Mouse (Mus musculus): ENCODE results near the gene Kcna10.
A peak's percentile ranks its signal among the peaks of the same experiment; 100 is the strongest.

The Kcna10 gene

DNA sequence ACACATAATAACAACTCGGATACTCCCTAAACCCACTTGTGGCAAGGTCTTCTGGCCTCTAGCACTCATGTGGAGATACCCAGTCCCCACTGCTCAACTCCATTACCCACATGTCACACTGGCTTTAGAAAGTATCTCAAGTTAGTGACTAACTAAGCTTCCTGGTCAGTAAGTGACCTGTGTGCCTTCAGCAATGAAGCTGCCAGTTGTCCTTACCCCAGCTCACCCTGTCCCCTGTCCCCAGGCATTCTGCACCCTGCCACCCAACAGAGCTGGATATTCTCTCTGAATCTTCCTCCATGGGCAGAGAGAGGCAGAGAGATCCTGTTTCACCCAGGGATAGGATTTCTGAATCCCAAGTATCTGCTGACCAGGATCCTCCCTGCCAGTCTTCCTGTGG, at the start of gene Kcna10:
Gene Kcna10 (plus strand): TSS at position 301 of the 400 bp plus-strand sequence.
- DNase-seq (ENCODE audit: low read depth): no peak

DNA sequence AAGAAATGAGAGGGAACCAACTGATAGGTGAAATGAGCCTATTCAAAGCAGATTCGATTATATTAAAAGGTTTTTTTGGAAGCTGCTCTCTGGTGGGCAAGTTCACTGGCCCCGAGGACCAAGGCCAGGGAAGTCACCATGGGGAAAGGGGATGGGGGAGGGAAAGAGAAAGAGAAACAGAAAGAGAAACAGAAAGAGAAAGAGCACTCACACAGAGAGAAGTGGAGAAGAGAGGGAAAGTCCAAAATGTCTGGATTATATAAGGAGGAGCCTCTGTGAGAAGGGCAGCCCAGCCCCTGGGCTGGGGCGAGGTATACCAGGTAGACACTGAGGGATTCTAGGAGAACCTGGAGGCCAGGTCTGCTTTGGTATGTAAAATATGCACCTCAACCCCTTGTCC, 48.4 kb upstream of the Kcna10 start:
- DNase-seq (ENCODE audit: low read depth): no peak

DNA sequence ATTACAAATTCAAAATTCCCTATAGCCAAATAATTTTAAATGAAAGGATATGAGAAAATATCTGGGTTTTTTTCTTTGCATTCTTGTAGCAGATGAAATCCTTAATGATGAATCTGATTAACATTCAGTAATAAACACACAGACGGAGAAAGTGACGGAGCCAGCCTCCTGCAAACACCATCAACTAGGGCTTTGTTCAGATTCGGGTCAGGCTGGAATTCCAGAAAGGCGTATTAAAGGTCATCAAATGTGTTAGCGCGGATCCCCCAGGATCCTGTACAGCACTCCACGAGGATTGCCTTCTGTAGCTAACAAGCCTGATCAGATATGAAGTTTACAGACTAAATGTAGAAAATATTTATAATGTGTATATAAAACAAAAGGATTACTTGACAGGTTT, 35.7 kb upstream of the Kcna10 start:
- no peak for DNase-seq (ENCODE audit: low read depth)

- DNase-seq (ENCODE audit: low read depth): peak; percentile 5
Measured at GRCm38 (mm10) chr3:107149006-107149405, 33.9 kb upstream of the Kcna10 start.

DNA sequence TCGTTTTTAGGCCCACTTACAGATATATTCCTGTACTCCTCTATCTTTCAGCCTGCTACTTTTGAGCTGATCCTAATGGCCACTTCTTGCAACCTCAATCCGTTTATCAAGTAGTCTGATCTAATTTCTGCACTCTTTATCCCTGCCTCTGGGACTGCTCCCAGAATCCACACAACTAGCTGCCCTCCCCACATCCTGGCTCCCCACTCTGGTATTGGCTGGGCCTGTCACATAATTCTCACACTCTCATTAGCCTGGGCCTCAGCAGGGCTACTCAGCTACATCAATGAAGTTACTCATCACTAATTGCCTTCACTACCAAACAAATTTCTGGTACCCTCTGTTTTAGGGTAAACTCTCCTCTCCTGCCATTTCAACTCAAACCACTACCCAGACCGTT, 32.4 kb upstream of the Kcna10 start:
- no peak for DNase-seq (ENCODE audit: low read depth)

- DNase-seq (ENCODE audit: low read depth): no peak
Measured at GRCm38 (mm10) chr3:107150872-107151540, 31.9 kb upstream of the Kcna10 start.

- DNase-seq (ENCODE audit: low read depth): no peak
Measured at GRCm38 (mm10) chr3:107153772-107154655, 28.8 kb upstream of the Kcna10 start.

DNA sequence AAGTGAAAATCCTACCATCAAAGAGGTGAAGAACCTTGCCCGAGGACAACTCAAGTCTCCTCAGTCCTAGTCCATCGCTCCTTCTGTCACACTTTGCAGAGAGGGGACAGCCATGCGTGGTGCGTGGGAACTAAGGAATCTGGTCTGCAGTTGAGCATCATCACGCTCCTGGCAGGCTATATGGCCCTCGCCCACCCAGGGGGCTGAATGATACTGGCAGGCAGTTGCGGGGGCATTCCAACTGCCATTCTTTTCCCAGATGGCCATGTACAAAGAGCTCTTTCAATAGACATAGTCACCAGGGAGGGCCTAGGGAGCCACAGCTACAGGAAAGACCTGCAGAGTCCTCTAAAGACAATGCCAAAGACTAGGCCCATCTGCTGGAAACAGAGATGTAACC, 24.0 kb upstream of the Kcna10 start:
- no peak for DNase-seq (ENCODE audit: low read depth)

DNA sequence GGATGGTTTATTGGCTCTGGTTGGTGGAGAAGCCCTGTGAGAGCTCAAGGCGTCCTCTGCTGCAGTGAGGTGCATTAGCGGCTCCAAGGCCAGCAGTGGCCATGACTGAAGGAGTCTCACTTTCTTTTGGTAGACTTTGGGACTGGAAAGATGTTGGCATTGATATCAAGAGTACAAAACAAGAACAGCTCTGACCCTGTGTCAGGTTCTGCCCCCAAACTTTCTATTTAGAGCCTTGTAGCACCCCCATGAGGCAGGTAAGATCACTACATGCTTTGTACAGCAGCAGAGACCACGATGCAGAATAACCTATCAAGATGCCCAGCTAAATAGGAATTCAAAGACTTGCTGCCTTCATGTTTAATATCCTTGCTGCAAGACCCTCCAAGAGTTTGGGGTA, 23.4 kb upstream of the Kcna10 start:
- no peak for DNase-seq (ENCODE audit: low read depth)

DNA sequence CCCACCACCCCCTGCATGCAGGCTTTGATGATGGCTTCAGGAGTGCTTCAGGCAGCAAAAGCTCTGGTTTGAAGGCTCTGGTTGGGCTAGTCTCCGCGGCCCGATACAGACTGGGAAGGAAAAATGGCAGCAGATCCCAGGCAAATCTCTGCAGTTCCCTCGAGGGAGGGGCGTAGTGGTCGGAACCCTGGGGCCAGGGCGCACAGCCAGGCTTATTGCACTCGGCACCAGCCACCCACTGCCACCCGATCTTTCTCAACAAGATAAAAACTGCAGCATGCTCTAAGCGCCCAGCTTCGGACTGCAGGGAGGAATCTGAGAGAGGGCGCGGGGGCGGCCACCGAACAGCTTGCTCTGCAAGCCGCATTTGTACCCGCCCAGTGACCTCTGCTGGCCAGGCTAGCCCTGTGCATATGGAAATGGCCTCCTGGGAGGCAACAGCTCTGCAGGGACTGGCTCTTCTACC, 23.0 kb upstream of the Kcna10 start:
- no peak for DNase-seq (ENCODE audit: low read depth)

GRCm38 (mm10) chr3:107162741-107163140, 20.1 kb upstream of the Kcna10 start:
- DNase-seq (ENCODE audit: low read depth): no peak

DNA sequence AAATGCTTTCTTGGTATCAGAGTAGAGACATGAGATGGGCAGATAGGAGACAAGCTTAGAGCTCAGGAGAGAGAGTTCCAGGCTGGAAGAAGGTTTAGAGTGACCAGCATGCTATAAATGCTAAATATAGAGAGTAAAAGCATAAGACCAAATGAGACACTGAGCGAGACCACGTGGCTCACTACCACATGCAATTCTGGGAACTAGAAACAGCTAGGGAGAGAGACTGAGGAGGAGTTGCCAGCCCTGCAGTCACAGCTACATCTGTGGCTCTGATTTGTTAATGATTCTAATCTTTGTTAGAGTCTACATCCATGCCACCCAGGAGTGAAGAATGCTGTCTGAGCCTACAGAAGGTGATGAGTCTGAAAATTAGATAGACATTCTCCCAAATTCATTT, 13.3 kb upstream of the Kcna10 start:
- no peak for DNase-seq (ENCODE audit: low read depth)

GRCm38 (mm10) chr3:107171964-107172363, 10.9 kb upstream of the Kcna10 start:
- DNase-seq (ENCODE audit: low read depth): no peak

- no peak for DNase-seq (ENCODE audit: low read depth)
Measured at GRCm38 (mm10) chr3:107172556-107172955, 10.3 kb upstream of the Kcna10 start.

GRCm38 (mm10) chr3:107175486-107175885, 7.4 kb upstream of the Kcna10 start:
- no peak for DNase-seq (ENCODE audit: low read depth)

GRCm38 (mm10) chr3:107176501-107176900, 6.4 kb upstream of the Kcna10 start:
- no peak for DNase-seq (ENCODE audit: low read depth)

GRCm38 (mm10) chr3:107180860-107181259, 2.0 kb upstream of the Kcna10 start:
- DNase-seq (ENCODE audit: low read depth): no peak

DNA sequence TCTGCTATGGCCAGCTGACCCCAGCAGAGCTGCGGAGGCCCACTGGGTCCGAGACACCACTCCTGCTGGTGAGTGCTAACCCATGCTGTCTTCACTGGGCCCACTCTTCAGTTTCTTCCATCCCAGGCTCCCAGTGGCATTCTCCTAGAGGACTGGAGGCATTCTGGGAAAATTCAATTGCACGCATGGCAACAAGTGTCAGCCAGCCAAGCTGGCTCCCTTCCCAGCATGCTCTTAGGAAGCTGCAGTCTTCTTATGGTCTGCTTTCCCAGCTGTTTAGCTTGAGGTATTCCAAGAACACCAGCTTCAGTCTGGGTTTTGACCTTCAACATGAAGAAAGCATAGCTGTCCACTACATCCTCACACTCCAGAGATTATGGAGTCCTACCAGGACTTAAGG, 322 bp downstream of the Kcna10 start:
- DNase-seq (ENCODE audit: low read depth): no peak

DNA sequence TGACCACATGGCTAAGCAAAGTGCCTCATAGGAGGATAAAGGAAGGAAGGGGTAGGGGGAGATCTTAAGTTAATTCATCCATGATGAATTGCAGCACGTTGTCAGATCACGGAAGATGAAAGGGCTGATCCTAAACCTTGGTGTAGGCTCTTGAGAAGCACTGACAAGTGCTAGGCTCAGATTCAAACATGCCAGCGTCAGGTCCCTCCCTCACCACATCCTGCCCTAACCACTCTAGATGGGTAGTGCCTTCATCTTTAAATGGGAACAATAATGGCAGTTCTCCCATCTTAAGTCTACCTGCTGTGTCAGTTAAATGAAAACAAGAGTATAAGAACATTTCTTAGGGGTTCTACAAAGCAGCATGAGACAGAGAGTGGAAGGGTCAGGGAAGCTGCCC, 2.7 kb downstream of the Kcna10 start:
- no peak for DNase-seq (ENCODE audit: low read depth)

- DNase-seq (ENCODE audit: low read depth): no peak
Measured at GRCm38 (mm10) chr3:107187022-107187421, 4.2 kb downstream of the Kcna10 start.

DNA sequence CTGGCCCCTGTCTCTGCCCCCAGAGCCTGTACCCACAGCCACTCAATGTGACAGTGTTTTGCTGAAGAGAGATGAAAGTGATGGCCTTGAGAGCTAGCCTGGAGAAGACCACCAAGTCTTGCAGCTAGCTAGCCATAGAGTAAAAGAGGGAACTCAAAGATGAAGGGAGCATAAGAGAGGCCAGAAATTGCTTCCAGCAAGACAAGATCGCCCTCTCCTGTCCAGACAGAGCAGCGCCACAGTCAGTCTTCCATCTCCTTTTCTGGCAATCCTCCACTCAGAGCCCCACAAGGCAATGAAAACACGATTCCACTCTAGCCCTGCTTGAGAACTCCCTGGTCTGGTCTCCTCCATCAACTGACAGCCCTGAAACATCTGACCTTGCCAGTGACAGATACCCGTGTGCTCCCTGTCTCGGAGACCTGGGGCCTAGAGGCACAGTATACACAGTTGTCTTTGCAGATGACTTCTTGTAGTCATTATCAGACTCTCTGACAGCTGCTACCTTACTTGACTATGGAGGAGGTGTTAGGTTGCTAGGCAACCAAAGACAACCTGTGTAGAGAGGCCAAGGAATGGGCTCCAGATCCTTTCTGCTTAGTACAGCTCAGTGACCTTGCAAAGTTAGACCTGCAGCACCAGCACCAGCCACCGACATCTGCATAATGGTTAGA, 5.5 kb downstream of the Kcna10 start:
- DNase-seq (ENCODE audit: low read depth): peak; percentile 9

GRCm38 (mm10) chr3:107201310-107202180, 18.7 kb downstream of the Kcna10 start:
- DNase-seq (ENCODE audit: low read depth): no peak

Measured in c-Kit-positive CD71-negative TER-119-negative erythroid progenitor cells, embryonic 14.5 days (primary cell).